Mouse (Mus musculus) brain, embryonic 14.5 days (tissue): ENCODE results near the gene Vps13c.

Source experiments
- CTCF ChIP-seq: fragments of 200-500 bp; IDR thresholded peaks from 2 replicates; pipeline ENCODE4 v1.5.1; 2012; ENCODE audit warnings: inconsistent platforms, mild to moderate bottlenecking, moderate library complexity, borderline replicate concordance; ENCODE audit not compliant: insufficient read depth, insufficient read length; ENCODE audit errors: extremely low read depth
- POLR2A ChIP-seq: fragments of 200-500 bp; IDR thresholded peaks from 2 replicates; pipeline ENCODE4 v1.6.1; 2012; ENCODE audit warnings: mild to moderate bottlenecking, inconsistent platforms, borderline replicate concordance; ENCODE audit not compliant: poor library complexity, insufficient read depth, insufficient read length, severe bottlenecking; ENCODE audit errors: extremely low read depth

GRCm38 (mm10) chr9:67865411-67865810 is 25.2 kb downstream of the Vps13c start:
- TF ChIP-seq POLR2A (no peak), CTCF (no peak)
